Mouse (Mus musculus): ENCODE results near the gene Erp27. TPM values are rescaled to one million over a fixed set of nuclear protein-coding genes. Genes with fewer than 3 reads are reported as not detected.

Erp27 gene
- polyA plus RNA-seq, 1 experiment from 2014 or later = 1.7 TPM

GRCm38 (mm10) chr6:136957062-136957461 is 35.1 kb upstream of the Erp27 start:
- H3K4me3 ChIP-seq (ENCODE audit: control insufficient read depth in 1 of 2, insufficient read depth in 1 of 2, low read depth in 1 of 2, low read length in 2 of 2) = no peak overlapping the region
- H3K27ac ChIP-seq (replicated peaks in 1 of 2; ENCODE audit: control insufficient read depth in 1 of 2, insufficient read depth in 1 of 2, low read depth in 2 of 2, low read length in 2 of 2) = no peak overlapping the region
- WGBS = 68% methylated on average over 7 of the region's 7 CpGs
- no peaks in the 10 kb centered on the region for H3K27me3 ChIP-seq (ENCODE audit: control insufficient read depth, insufficient read depth, low read length)
- no peak overlapping the region for H3K9ac ChIP-seq (ENCODE audit: low read length)
- no peaks in the 10 kb centered on the region for H3K36me3 ChIP-seq (ENCODE audit: control insufficient read depth, insufficient read depth, low read length)
- no peak for ATAC-seq (ENCODE audit: insufficient number of reproducible peaks, insufficient read depth, low FRiP score, low read depth)
- H3K4me1 ChIP-seq (ENCODE audit: control insufficient read depth in 2 of 2, insufficient read depth in 2 of 2, low read length in 2 of 2) = no peaks in the 10 kb centered on the region
- no peaks in the 10 kb centered on the region for H3K9me3 ChIP-seq (ENCODE audit: control insufficient read depth, low read length)
- H3K4me2 ChIP-seq (ENCODE audit: low read length) = no peak overlapping the region

- H3K27me3 ChIP-seq (ENCODE audit: control insufficient read depth, insufficient read depth, low read length) = no peaks in the 10 kb centered on the region
- H3K4me3 ChIP-seq (ENCODE audit: control insufficient read depth in 1 of 2, insufficient read depth in 1 of 2, low read depth in 1 of 2, low read length in 2 of 2) = no peak overlapping the region
- no peak overlapping the region for H3K27ac ChIP-seq (replicated peaks in 1 of 2; ENCODE audit: control insufficient read depth in 1 of 2, insufficient read depth in 1 of 2, low read depth in 2 of 2, low read length in 2 of 2)
- WGBS = 74% methylated on average over 3 of the region's 3 CpGs
- no peaks in the 10 kb centered on the region for H3K4me1 ChIP-seq (ENCODE audit: control insufficient read depth in 2 of 2, insufficient read depth in 2 of 2, low read length in 2 of 2)
- no peak overlapping the region for H3K4me2 ChIP-seq (ENCODE audit: low read length)
- no peak for ATAC-seq (ENCODE audit: insufficient number of reproducible peaks, insufficient read depth, low FRiP score, low read depth)
- H3K9me3 ChIP-seq (ENCODE audit: control insufficient read depth, low read length) = no peaks in the 10 kb centered on the region
- no peak overlapping the region for H3K9ac ChIP-seq (ENCODE audit: low read length)
- H3K36me3 ChIP-seq (ENCODE audit: control insufficient read depth, insufficient read depth, low read length) = no peaks in the 10 kb centered on the region
Measured at GRCm38 (mm10) chr6:136955240-136955639, 33.3 kb upstream of the Erp27 start.

GRCm38 (mm10) chr6:136954715-136955114 is 32.7 kb upstream of the Erp27 start:
- H3K4me1 ChIP-seq (ENCODE audit: control insufficient read depth in 2 of 2, insufficient read depth in 2 of 2, low read length in 2 of 2) = no peaks in the 10 kb centered on the region
- no peak overlapping the region for H3K9ac ChIP-seq (ENCODE audit: low read length)
- no peaks in the 10 kb centered on the region for H3K27me3 ChIP-seq (ENCODE audit: control insufficient read depth, insufficient read depth, low read length)
- H3K9me3 ChIP-seq (ENCODE audit: control insufficient read depth, low read length) = no peaks in the 10 kb centered on the region
- WGBS = 85% methylated on average over 8 of the region's 8 CpGs
- no peak overlapping the region for H3K4me2 ChIP-seq (ENCODE audit: low read length)
- no peak overlapping the region for H3K27ac ChIP-seq (replicated peaks in 1 of 2; ENCODE audit: control insufficient read depth in 1 of 2, insufficient read depth in 1 of 2, low read depth in 2 of 2, low read length in 2 of 2)
- no peak for ATAC-seq (ENCODE audit: insufficient number of reproducible peaks, insufficient read depth, low FRiP score, low read depth)
- no peak overlapping the region for H3K4me3 ChIP-seq (ENCODE audit: control insufficient read depth in 1 of 2, insufficient read depth in 1 of 2, low read depth in 1 of 2, low read length in 2 of 2)
- no peaks in the 10 kb centered on the region for H3K36me3 ChIP-seq (ENCODE audit: control insufficient read depth, insufficient read depth, low read length)

- H3K4me1 ChIP-seq (ENCODE audit: control insufficient read depth in 2 of 2, insufficient read depth in 2 of 2, low read length in 2 of 2) = no peaks in the 10 kb centered on the region
- WGBS = 52% methylated on average over 6 of the region's 6 CpGs
- no peak for ATAC-seq (ENCODE audit: insufficient number of reproducible peaks, insufficient read depth, low FRiP score, low read depth)
- no peak overlapping the region for H3K9ac ChIP-seq (ENCODE audit: low read length)
- H3K4me3 ChIP-seq (ENCODE audit: control insufficient read depth in 1 of 2, insufficient read depth in 1 of 2, low read depth in 1 of 2, low read length in 2 of 2) = no peak overlapping the region
- no peaks in the 10 kb centered on the region for H3K27me3 ChIP-seq (ENCODE audit: control insufficient read depth, insufficient read depth, low read length)
- no peak overlapping the region for H3K4me2 ChIP-seq (ENCODE audit: low read length)
- no peaks in the 10 kb centered on the region for H3K36me3 ChIP-seq (ENCODE audit: control insufficient read depth, insufficient read depth, low read length)
- H3K27ac ChIP-seq (replicated peaks in 1 of 2; ENCODE audit: control insufficient read depth in 1 of 2, insufficient read depth in 1 of 2, low read depth in 2 of 2, low read length in 2 of 2) = no peak overlapping the region
- no peaks in the 10 kb centered on the region for H3K9me3 ChIP-seq (ENCODE audit: control insufficient read depth, low read length)
Measured at GRCm38 (mm10) chr6:136954192-136954591, 32.2 kb upstream of the Erp27 start.

- H3K27ac ChIP-seq (replicated peaks in 1 of 2; ENCODE audit: control insufficient read depth in 1 of 2, insufficient read depth in 1 of 2, low read depth in 2 of 2, low read length in 2 of 2) = no peak overlapping the region
- 87% methylated on average over 9 of the region's 9 CpGs for WGBS
- ATAC-seq (ENCODE audit: insufficient number of reproducible peaks, insufficient read depth, low FRiP score, low read depth) = no peak
- H3K4me3 ChIP-seq (ENCODE audit: control insufficient read depth in 1 of 2, insufficient read depth in 1 of 2, low read depth in 1 of 2, low read length in 2 of 2) = no peak overlapping the region
- H3K4me1 ChIP-seq (ENCODE audit: control insufficient read depth in 2 of 2, insufficient read depth in 2 of 2, low read length in 2 of 2) = no peaks in the 10 kb centered on the region
- H3K36me3 ChIP-seq (ENCODE audit: control insufficient read depth, insufficient read depth, low read length) = no peaks in the 10 kb centered on the region
- H3K9ac ChIP-seq (ENCODE audit: low read length) = no peak overlapping the region
- no peak overlapping the region for H3K4me2 ChIP-seq (ENCODE audit: low read length)
- no peaks in the 10 kb centered on the region for H3K9me3 ChIP-seq (ENCODE audit: control insufficient read depth, low read length)
- H3K27me3 ChIP-seq (ENCODE audit: control insufficient read depth, insufficient read depth, low read length) = no peaks in the 10 kb centered on the region
Measured at GRCm38 (mm10) chr6:136952930-136953329, 30.9 kb upstream of the Erp27 start.

- no peak overlapping the region for H3K4me3 ChIP-seq (ENCODE audit: control insufficient read depth in 1 of 2, insufficient read depth in 1 of 2, low read depth in 1 of 2, low read length in 2 of 2)
- H3K4me2 ChIP-seq (ENCODE audit: low read length) = no peak overlapping the region
- H3K9me3 ChIP-seq (ENCODE audit: control insufficient read depth, low read length) = no peaks in the 10 kb centered on the region
- no peaks in the 10 kb centered on the region for H3K27me3 ChIP-seq (ENCODE audit: control insufficient read depth, insufficient read depth, low read length)
- 84% methylated on average over 2 of the region's 2 CpGs for WGBS
- H3K9ac ChIP-seq (ENCODE audit: low read length) = no peak overlapping the region
- H3K27ac ChIP-seq (replicated peaks in 1 of 2; ENCODE audit: control insufficient read depth in 1 of 2, insufficient read depth in 1 of 2, low read depth in 2 of 2, low read length in 2 of 2) = no peak overlapping the region
- no peaks in the 10 kb centered on the region for H3K4me1 ChIP-seq (ENCODE audit: control insufficient read depth in 2 of 2, insufficient read depth in 2 of 2, low read length in 2 of 2)
- no peaks in the 10 kb centered on the region for H3K36me3 ChIP-seq (ENCODE audit: control insufficient read depth, insufficient read depth, low read length)
- no peak for ATAC-seq (ENCODE audit: insufficient number of reproducible peaks, insufficient read depth, low FRiP score, low read depth)
Measured at GRCm38 (mm10) chr6:136950171-136950570, 28.2 kb upstream of the Erp27 start.

- Histone ChIP-seq H3K27me3 (ENCODE audit: control insufficient read depth, insufficient read depth, low read length) (no peaks in the 10 kb centered on the region), H3K9me3 (ENCODE audit: control insufficient read depth, low read length) (no peaks in the 10 kb centered on the region), H3K4me3 (ENCODE audit: control insufficient read depth in 1 of 2, insufficient read depth in 1 of 2, low read depth in 1 of 2, low read length in 2 of 2) (no peak overlapping the region), H3K4me1 (ENCODE audit: control insufficient read depth in 2 of 2, insufficient read depth in 2 of 2, low read length in 2 of 2) (no peaks in the 10 kb centered on the region), H3K9ac (ENCODE audit: low read length) (no peak overlapping the region), H3K4me2 (ENCODE audit: low read length) (no peak overlapping the region), H3K36me3 (ENCODE audit: control insufficient read depth, insufficient read depth, low read length) (no peaks in the 10 kb centered on the region), H3K27ac (replicated peaks in 1 of 2; ENCODE audit: control insufficient read depth in 1 of 2, insufficient read depth in 1 of 2, low read depth in 2 of 2, low read length in 2 of 2) (no peak overlapping the region)
- WGBS = 80% methylated on average over 4 of the region's 4 CpGs
- no peak for ATAC-seq (ENCODE audit: insufficient number of reproducible peaks, insufficient read depth, low FRiP score, low read depth)
Measured at GRCm38 (mm10) chr6:136947716-136948115, 25.7 kb upstream of the Erp27 start.

GRCm38 (mm10) chr6:136946943-136947342 is 25.0 kb upstream of the Erp27 start:
- no peaks in the 10 kb centered on the region for H3K27me3 ChIP-seq (ENCODE audit: control insufficient read depth, insufficient read depth, low read length)
- H3K9ac ChIP-seq (ENCODE audit: low read length) = no peak overlapping the region
- WGBS = 42% methylated on average over 9 of the region's 9 CpGs
- no peaks in the 10 kb centered on the region for H3K9me3 ChIP-seq (ENCODE audit: control insufficient read depth, low read length)
- 0 out of 4 replicates have a peak, but pooled peaks cover 0 to 3% of the 10 kb centered on the region in 2 experiments for H3K4me1 ChIP-seq (ENCODE audit: control insufficient read depth in 2 of 2, insufficient read depth in 2 of 2, low read length in 2 of 2)
- no peak overlapping the region for H3K4me2 ChIP-seq (ENCODE audit: low read length)
- no peaks in the 10 kb centered on the region for H3K36me3 ChIP-seq (ENCODE audit: control insufficient read depth, insufficient read depth, low read length)
- H3K4me3 ChIP-seq (ENCODE audit: control insufficient read depth in 1 of 2, insufficient read depth in 1 of 2, low read depth in 1 of 2, low read length in 2 of 2) = no peak overlapping the region
- no peak for ATAC-seq (ENCODE audit: insufficient number of reproducible peaks, insufficient read depth, low FRiP score, low read depth)
- H3K27ac ChIP-seq (replicated peaks in 1 of 2; ENCODE audit: control insufficient read depth in 1 of 2, insufficient read depth in 1 of 2, low read depth in 2 of 2, low read length in 2 of 2) = no peak overlapping the region

Data from heart, embryonic 14.5 days (tissue).